Mouse (Mus musculus): ENCODE measurements around the gene Dlg4. TPM values are rescaled to one million over a fixed set of nuclear protein-coding genes. Genes with fewer than 3 reads are reported as not detected.

Dlg4 gene
- total RNA-seq (2014; fragmentation: Nextera tagmentation) (10.9 and 14.0 TPM in 2 replicates), total RNA-seq (2017) (1.1 and 2.2 TPM in 2 replicates), polyA plus RNA-seq (2012) (8.8 and 12.1 TPM in 2 replicates)

DNA sequence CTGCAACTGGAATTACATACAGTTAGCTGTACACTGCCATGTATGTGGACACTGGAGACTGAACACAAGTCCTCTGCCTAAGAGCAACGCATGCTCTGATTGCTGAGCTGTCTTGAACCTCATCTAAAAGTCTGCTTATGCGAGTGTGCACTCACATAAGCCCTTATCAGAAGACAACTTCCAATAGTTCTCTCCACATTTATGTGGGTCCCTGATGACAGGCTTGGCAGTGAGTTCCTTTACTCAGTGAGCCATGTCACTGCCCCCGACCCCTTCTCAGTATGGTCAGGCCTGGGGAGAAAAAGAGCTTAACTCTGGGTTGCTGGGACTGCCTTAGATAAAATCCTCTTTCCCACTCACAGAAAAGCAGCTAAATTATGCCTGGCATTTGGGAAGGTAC is at the start of gene Dlg4:
Gene Dlg4, plus strand, starts transcription at position 274 of the 400 bp plus-strand sequence.
- peaks cover 68% of the 10 kb centered on the region for H3K4me1 ChIP-seq (ENCODE audit: insufficient read depth, low read depth, low read length)

DNA sequence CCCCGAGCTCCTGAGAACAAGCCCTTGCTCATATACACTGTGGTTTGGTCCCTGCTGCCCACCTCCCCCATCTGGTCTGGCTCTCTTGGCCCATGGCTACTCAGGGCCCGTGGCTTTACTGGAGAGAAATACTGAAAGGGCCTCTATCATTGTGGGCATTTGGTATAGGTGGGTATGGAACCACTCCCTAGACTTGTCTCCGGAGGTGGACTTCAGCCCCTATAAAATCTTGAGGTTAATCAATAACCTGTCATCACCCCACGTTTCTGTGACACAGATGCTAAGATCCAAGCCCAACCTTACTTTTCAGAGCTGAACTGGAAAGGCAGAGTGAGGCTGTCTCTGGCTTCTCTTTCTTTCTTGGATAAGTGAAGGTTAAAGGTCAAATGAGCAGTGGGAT is 47.9 kb upstream of the Dlg4 start:
- Histone ChIP-seq H3K4me1 (ENCODE audit: insufficient read depth, low read depth, low read length) (peaks cover 4% of the 10 kb centered on the region; the same call in 1 of the 2 replicates), H3K9me3 (replicated peaks) (peaks cover 19% of the 10 kb centered on the region), H3K36me3 (replicated peaks) (peaks cover 63% of the 10 kb centered on the region), H3K27me3 (ENCODE audit: insufficient read depth, low read length) (peaks cover 15% of the 10 kb centered on the region), H3K4me3 (ENCODE audit: low read depth, low read length) (no peak overlapping the region)
- DNase-seq (ENCODE audit: low spot score): no peak
- TF ChIP-seq POLR2AphosphoS5 (IDR thresholded peaks at IDR 0.05; ENCODE audit: insufficient replicate concordance, low read depth, low read length) (no peak), CTCF (IDR thresholded peaks at IDR 0.05; ENCODE audit: low read depth, low read length) (no peak), GATA1 (IDR thresholded peaks at IDR 0.05; ENCODE audit: borderline replicate concordance, low read length) (no peak), TAL1 (conservative IDR thresholded peaks at IDR 0.05; ENCODE audit: low read depth, low read length) (no peak), GATA2 (IDR thresholded peaks at IDR 0.05; ENCODE audit: borderline replicate concordance, low read depth, low read length) (no peak)
- ATAC-seq (ENCODE audit: extremely low read depth, insufficient number of reproducible peaks, low FRiP score, poor library complexity, severe bottlenecking): no peak

More for the DNA sequence above, at the start of gene Dlg4:
- H3K27me3 ChIP-seq (ENCODE audit: insufficient read depth, low read length): peaks cover 3% of the 10 kb centered on the region; the same call in 1 of the 2 replicates
- no peak for TF ChIP-seq TAL1 (conservative IDR thresholded peaks at IDR 0.05; ENCODE audit: low read depth, low read length)
- TF ChIP-seq GATA1 (IDR thresholded peaks at IDR 0.05; ENCODE audit: borderline replicate concordance, low read length): no peak
- no peak for TF ChIP-seq POLR2AphosphoS5 (IDR thresholded peaks at IDR 0.05; ENCODE audit: insufficient replicate concordance, low read depth, low read length)
- H3K36me3 ChIP-seq (replicated peaks): peaks cover 28% of the 10 kb centered on the region
- no peak for ATAC-seq (ENCODE audit: extremely low read depth, insufficient number of reproducible peaks, low FRiP score, poor library complexity, severe bottlenecking)
- no peak within 1 kb of the TSS for H3K4me3 ChIP-seq (ENCODE audit: low read depth, low read length)
- DNase-seq (ENCODE audit: low spot score): no peak
- H3K9me3 ChIP-seq (replicated peaks): no peaks in the 10 kb centered on the region

DNA sequence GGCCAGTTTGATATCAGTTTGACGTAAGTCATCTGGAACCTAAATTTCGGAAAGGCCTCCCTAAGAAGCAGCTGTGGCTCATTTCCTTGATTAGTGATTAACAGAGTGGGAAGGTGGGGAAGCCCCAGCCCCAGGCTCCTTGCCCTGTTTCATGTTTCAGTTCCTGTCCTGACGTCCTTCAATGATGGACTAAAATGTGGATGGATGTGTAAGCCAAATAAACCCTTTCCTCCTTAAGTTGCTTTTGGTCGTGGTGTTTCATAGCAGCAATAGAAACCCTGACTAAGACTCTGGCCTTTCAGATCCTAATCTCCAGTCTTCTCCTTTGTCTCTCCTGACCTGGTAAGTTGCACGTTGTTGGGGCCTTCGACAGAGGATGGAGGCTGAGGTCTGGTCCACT is 46.5 kb upstream of the Dlg4 start:
- Histone ChIP-seq H3K4me1 (ENCODE audit: insufficient read depth, low read depth, low read length) (peaks cover 4% of the 10 kb centered on the region; the same call in 1 of the 2 replicates), H3K9me3 (replicated peaks) (peaks cover 15% of the 10 kb centered on the region), H3K27me3 (ENCODE audit: insufficient read depth, low read length) (peaks cover 7% of the 10 kb centered on the region; the same call in 1 of the 2 replicates), H3K4me3 (ENCODE audit: low read depth, low read length) (no peak overlapping the region), H3K36me3 (replicated peaks) (peaks cover 78% of the 10 kb centered on the region)
- no peak for DNase-seq (ENCODE audit: low spot score)
- TF ChIP-seq TAL1 (conservative IDR thresholded peaks at IDR 0.05; ENCODE audit: low read depth, low read length) (no peak), GATA1 (IDR thresholded peaks at IDR 0.05; ENCODE audit: borderline replicate concordance, low read length) (no peak), GATA2 (IDR thresholded peaks at IDR 0.05; ENCODE audit: borderline replicate concordance, low read depth, low read length) (no peak), POLR2AphosphoS5 (IDR thresholded peaks at IDR 0.05; ENCODE audit: insufficient replicate concordance, low read depth, low read length) (no peak), CTCF (IDR thresholded peaks at IDR 0.05; ENCODE audit: low read depth, low read length) (no peak)
- ATAC-seq (ENCODE audit: extremely low read depth, insufficient number of reproducible peaks, low FRiP score, poor library complexity, severe bottlenecking): no peak

DNA sequence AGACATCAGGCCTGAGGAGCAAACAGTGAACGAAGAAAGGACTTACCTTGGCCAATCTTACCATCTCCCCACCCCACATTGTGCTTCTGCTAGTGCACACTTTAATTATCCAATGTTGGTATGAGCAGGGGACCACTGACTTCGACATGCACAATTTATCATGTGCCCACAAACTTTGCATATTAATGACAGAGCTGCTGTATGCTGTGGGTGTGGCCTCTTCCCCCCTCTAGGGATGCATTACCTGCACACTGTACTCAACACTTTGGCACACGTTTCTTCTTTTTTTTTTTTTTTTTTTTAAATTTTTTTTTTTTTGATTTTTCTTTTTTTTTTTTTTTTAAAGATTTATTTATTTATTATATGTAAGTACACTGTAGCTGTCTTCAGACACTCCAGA is 46.0 kb upstream of the Dlg4 start:
- Histone ChIP-seq H3K36me3 (replicated peaks) (peaks cover 83% of the 10 kb centered on the region), H3K9me3 (replicated peaks) (peaks cover 11% of the 10 kb centered on the region), H3K4me1 (ENCODE audit: insufficient read depth, low read depth, low read length) (peaks cover 4% of the 10 kb centered on the region; the same call in 1 of the 2 replicates), H3K4me3 (ENCODE audit: low read depth, low read length) (no peak overlapping the region), H3K27me3 (ENCODE audit: insufficient read depth, low read length) (peaks cover 4% of the 10 kb centered on the region; the same call in 1 of the 2 replicates)
- DNase-seq (ENCODE audit: low spot score) (no peak), ATAC-seq (ENCODE audit: extremely low read depth, insufficient number of reproducible peaks, low FRiP score, poor library complexity, severe bottlenecking) (no peak)
- TF ChIP-seq CTCF (IDR thresholded peaks at IDR 0.05; ENCODE audit: low read depth, low read length) (no peak), GATA2 (IDR thresholded peaks at IDR 0.05; ENCODE audit: borderline replicate concordance, low read depth, low read length) (no peak), GATA1 (IDR thresholded peaks at IDR 0.05; ENCODE audit: borderline replicate concordance, low read length) (no peak)

DNA sequence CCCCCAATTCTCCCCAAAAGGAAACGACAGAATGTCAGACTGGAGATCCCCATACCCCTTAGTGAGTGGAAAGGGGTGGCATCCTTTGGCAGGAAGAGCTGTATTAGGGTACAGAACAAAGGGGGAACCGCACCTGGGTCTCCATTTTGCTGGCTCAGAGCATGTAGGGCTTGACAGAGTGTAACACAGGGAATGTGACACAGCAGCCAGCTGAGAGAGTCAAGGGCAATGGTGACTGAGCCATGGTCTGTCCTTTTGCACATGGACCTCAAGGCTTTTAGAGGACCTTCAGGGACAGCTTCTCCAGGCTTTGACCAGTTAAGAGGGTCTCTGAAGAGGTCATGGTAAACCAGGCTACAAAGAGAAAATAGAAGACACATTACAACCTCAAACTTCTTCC is 41.8 kb upstream of the Dlg4 start:
- peaks cover 6% of the 10 kb centered on the region for H3K4me1 ChIP-seq (ENCODE audit: insufficient read depth, low read depth, low read length)
- no peaks in the 10 kb centered on the region for H3K9me3 ChIP-seq (replicated peaks)
- DNase-seq (ENCODE audit: low spot score) (no peak), ATAC-seq (ENCODE audit: extremely low read depth, insufficient number of reproducible peaks, low FRiP score, poor library complexity, severe bottlenecking) (no peak)
- H3K27me3 ChIP-seq (ENCODE audit: insufficient read depth, low read length): no peaks in the 10 kb centered on the region
- peaks cover 88% of the 10 kb centered on the region for H3K36me3 ChIP-seq (replicated peaks)
- TF ChIP-seq POLR2AphosphoS5 (IDR thresholded peaks at IDR 0.05; ENCODE audit: insufficient replicate concordance, low read depth, low read length): no peak
- H3K4me3 ChIP-seq (ENCODE audit: low read depth, low read length): no peak overlapping the region

DNA sequence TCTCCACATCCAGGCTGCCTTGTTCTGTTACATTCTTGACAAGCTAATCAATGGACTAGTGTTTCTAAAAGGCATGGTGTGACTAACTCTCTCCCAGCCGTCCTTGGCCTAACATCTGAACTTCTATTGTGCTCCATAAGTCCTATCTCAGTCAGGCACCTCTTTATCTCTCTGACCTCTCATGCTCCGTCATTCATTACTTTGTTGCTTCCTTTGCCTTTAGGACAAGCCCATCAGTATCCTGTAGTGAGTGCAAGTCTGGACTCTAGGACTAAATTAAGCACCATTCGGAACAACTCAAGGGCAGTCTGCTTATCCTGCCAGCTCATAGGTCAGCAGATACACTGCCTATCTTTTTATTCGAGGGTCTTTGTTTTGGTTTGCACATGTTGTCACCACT is 40.5 kb upstream of the Dlg4 start:
- no peak for ATAC-seq (ENCODE audit: extremely low read depth, insufficient number of reproducible peaks, low FRiP score, poor library complexity, severe bottlenecking)
- H3K4me1 ChIP-seq (ENCODE audit: insufficient read depth, low read depth, low read length): peaks cover 6% of the 10 kb centered on the region
- no peak for DNase-seq (ENCODE audit: low spot score)
- TF ChIP-seq GATA2 (IDR thresholded peaks at IDR 0.05; ENCODE audit: borderline replicate concordance, low read depth, low read length) (no peak), POLR2AphosphoS5 (IDR thresholded peaks at IDR 0.05; ENCODE audit: insufficient replicate concordance, low read depth, low read length) (no peak), CTCF (IDR thresholded peaks at IDR 0.05; ENCODE audit: low read depth, low read length) (no peak), TAL1 (conservative IDR thresholded peaks at IDR 0.05; ENCODE audit: low read depth, low read length) (no peak), GATA1 (IDR thresholded peaks at IDR 0.05; ENCODE audit: borderline replicate concordance, low read length) (no peak)
- no peaks in the 10 kb centered on the region for H3K9me3 ChIP-seq (replicated peaks)
- H3K27me3 ChIP-seq (ENCODE audit: insufficient read depth, low read length): no peaks in the 10 kb centered on the region
- H3K36me3 ChIP-seq (replicated peaks): peaks cover 76% of the 10 kb centered on the region
- H3K4me3 ChIP-seq (ENCODE audit: low read depth, low read length): no peak overlapping the region

DNA sequence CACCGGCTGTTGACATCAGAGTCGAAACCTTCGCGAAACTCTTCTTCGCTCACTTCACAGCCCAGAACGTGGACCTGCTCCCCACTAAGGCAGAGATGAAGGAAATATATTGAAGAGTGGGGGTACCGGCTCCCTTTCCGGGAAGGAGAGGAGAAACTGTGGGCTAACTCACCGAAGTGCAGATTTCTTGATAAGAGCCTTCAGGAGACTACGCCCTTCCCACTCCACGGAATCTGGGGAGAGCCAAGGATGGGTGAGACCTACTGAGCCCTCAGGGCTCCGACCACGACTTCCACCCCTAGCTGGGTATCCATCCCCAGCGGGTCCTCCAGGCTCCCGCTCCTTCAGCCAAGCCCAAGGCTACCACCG is 36.9 kb upstream of the Dlg4 start:
- ATAC-seq (ENCODE audit: extremely low read depth, insufficient number of reproducible peaks, low FRiP score, poor library complexity, severe bottlenecking): no peak
- H3K36me3 ChIP-seq (replicated peaks): peaks cover 63% of the 10 kb centered on the region
- DNase-seq (ENCODE audit: low spot score): no peak

More for the DNA sequence above, 36.9 kb upstream of the Dlg4 start:
- H3K9me3 ChIP-seq (replicated peaks): no peaks in the 10 kb centered on the region
- H3K27me3 ChIP-seq (ENCODE audit: insufficient read depth, low read length): no peaks in the 10 kb centered on the region
- peak overlapping the region; percentile 79 for H3K4me3 ChIP-seq (ENCODE audit: low read depth, low read length)
- peaks cover 30% of the 10 kb centered on the region for H3K4me1 ChIP-seq (ENCODE audit: insufficient read depth, low read depth, low read length)
- TF ChIP-seq POLR2AphosphoS5 (IDR thresholded peaks at IDR 0.05; ENCODE audit: insufficient replicate concordance, low read depth, low read length) (no peak), GATA2 (IDR thresholded peaks at IDR 0.05; ENCODE audit: borderline replicate concordance, low read depth, low read length) (no peak), TAL1 (conservative IDR thresholded peaks at IDR 0.05; ENCODE audit: low read depth, low read length) (no peak), CTCF (IDR thresholded peaks at IDR 0.05; ENCODE audit: low read depth, low read length) (no peak), GATA1 (IDR thresholded peaks at IDR 0.05; ENCODE audit: borderline replicate concordance, low read length) (no peak)

Data from G1E (cell line).